Mouse (Mus musculus) c-Kit-positive CD71-positive TER-119-positive erythroid progenitor cells, embryonic 14.5 days (primary cell): Measurements from ENCODE around the gene Cdc42ep3.

Source experiments
- DNase-seq: peaks from one replicate; pipeline ENCODE4 v3.0.0-alpha.2; 2013; ENCODE audit warnings: low spot score

Gene Cdc42ep3

GRCm38 (mm10) chr17:79287302-79287701, 67.6 kb downstream of the Cdc42ep3 start:
- no peak for DNase-seq

- DNase-seq = no peak
Observed at GRCm38 (mm10) chr17:79285030-79285601, 69.8 kb downstream of the Cdc42ep3 start.
